Mouse (Mus musculus) lung, embryonic 15.5 days (tissue): ENCODE measurements around the gene Ust. TPM values are rescaled to one million over a fixed set of nuclear protein-coding genes. Genes with fewer than 3 reads are reported as not detected.
A peak's percentile ranks its signal among the peaks of the same experiment; 100 is the strongest.

Experiments
- ATAC-seq: fragments of 200-750 bp; cut with Nextera tagmentation; 2 replicates; pipeline ENCODE4 v1.8.0; 2017; ENCODE audit warnings: moderate number of reproducible peaks, borderline replicate concordance; ENCODE audit not compliant: low FRiP score, low TSS enrichment; ENCODE audit errors: extremely low read depth
- H3K27ac ChIP-seq: fragments of 300-500 bp; sonication (generic); 2 replicates; pipeline ENCODE4 v1.5.1; 2015; ENCODE audit warnings: moderate library complexity, mild to moderate bottlenecking, inconsistent platforms
- H3K27me3 ChIP-seq: fragments of 300-500 bp; sonication (generic); 2 replicates; pipeline ENCODE4 v1.6.1; 2015; ENCODE audit warnings: inconsistent platforms
- H3K36me3 ChIP-seq: fragments of 300-500 bp; sonication (generic); 2 replicates; pipeline ENCODE4 v1.6.1; 2015; ENCODE audit warnings: inconsistent platforms
- H3K4me1 ChIP-seq: fragments of 300-500 bp; sonication (generic); 2 replicates; pipeline ENCODE4 v1.6.1; 2015; ENCODE audit warnings: inconsistent platforms
- H3K4me2 ChIP-seq: fragments of 300-500 bp; sonication (generic); 2 replicates; pipeline ENCODE4 v1.6.1; 2015; ENCODE audit warnings: inconsistent platforms, mild to moderate bottlenecking, moderate library complexity
- H3K4me3 ChIP-seq: fragments of 300-500 bp; sonication (generic); 2 replicates; pipeline ENCODE4 v1.5.1; 2015; ENCODE audit warnings: mild to moderate bottlenecking, inconsistent platforms
- H3K9ac ChIP-seq: fragments of 300-500 bp; sonication (generic); 2 replicates; pipeline ENCODE4 v1.6.1; 2015; ENCODE audit warnings: inconsistent platforms
- H3K9me3 ChIP-seq: fragments of 300-500 bp; sonication (generic); 2 replicates; pipeline ENCODE4 v1.6.1; 2016; ENCODE audit warnings: inconsistent platforms
- WGBS: fragments of 180-500 bp; shearing (Covaris S2); methylation state at CpG from one replicate; pipeline ENCODE4 v1.1.7; 2015; 5-methylcytosine and 5-hydroxymethylcytosine counted together
- polyA plus RNA-seq: library from polyadenylated mRNA; unstranded; fragments of >200 nt; fragmentation: Nextera tagmentation; extraction: Ambion mirVana; gene quantifications from 2 replicates; pipeline ENCODE4 v1.2.1, GENCODE M21; 2015

The Ust gene
- polyA plus RNA-seq, 1 experiment from 2014 or later: 6.8 TPM

DNA sequence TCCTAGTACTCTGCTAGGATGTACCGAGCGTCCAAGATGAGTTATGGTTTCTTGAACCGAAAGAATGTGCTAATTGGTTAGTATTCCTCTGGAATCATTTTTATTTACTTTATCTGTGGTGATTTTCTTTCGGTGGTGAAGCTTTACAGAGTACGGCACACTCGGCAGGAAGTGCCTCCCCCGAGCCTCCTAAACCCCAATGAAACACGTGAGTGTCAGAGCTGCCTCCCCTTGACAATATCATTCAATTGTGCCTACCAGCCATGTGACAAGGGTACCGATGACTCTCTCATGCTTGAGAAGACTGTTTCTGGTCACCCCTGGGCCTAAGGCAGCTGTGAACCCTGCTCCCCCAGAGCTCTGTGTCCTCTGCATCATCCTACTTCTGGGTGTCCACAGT is 333.9 kb downstream of the Ust start:
- Histone ChIP-seq H3K4me1 (0 out of 2 replicates have a peak, but pooled peaks cover 7% of the 10 kb centered on the region), H3K27ac (no peak overlapping the region), H3K4me2 (no peak overlapping the region), H3K9me3 (no peaks in the 10 kb centered on the region), H3K4me3 (no peak overlapping the region), H3K36me3 (no peaks in the 10 kb centered on the region), H3K27me3 (no peaks in the 10 kb centered on the region), H3K9ac (no peak overlapping the region)
- no peak for ATAC-seq
- 35% methylated on average over 9 of the region's 9 CpGs for WGBS

DNA sequence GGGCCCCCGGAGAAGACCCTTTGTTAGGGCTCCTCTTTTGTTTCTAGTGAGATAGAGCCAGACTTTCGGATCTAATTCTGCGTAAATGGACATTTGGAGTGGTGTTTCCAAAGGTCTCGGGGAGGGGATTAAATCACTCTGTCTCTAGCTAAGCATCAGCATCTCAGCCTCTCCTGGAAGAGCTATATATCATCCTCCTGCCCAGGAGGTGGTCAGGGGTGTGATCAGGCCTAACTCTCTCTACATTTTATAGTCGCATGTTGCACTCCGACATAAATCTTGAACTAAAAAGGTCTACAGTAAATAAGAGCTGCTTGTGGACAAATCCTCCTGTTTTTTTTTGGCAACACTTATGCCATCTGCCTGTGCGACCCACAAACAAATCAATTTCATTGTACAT is 335.5 kb downstream of the Ust start:
- 82% methylated on average over 7 of the region's 7 CpGs for WGBS
- H3K4me3 ChIP-seq: no peak overlapping the region
- 0 out of 2 replicates have a peak, but pooled peaks cover 4% of the 10 kb centered on the region for H3K4me1 ChIP-seq
- ATAC-seq: no peak
- no peak overlapping the region for H3K9ac ChIP-seq
- H3K4me2 ChIP-seq: no peak overlapping the region
- no peak overlapping the region for H3K27ac ChIP-seq
- no peaks in the 10 kb centered on the region for H3K9me3 ChIP-seq
- no peaks in the 10 kb centered on the region for H3K36me3 ChIP-seq
- no peaks in the 10 kb centered on the region for H3K27me3 ChIP-seq

DNA sequence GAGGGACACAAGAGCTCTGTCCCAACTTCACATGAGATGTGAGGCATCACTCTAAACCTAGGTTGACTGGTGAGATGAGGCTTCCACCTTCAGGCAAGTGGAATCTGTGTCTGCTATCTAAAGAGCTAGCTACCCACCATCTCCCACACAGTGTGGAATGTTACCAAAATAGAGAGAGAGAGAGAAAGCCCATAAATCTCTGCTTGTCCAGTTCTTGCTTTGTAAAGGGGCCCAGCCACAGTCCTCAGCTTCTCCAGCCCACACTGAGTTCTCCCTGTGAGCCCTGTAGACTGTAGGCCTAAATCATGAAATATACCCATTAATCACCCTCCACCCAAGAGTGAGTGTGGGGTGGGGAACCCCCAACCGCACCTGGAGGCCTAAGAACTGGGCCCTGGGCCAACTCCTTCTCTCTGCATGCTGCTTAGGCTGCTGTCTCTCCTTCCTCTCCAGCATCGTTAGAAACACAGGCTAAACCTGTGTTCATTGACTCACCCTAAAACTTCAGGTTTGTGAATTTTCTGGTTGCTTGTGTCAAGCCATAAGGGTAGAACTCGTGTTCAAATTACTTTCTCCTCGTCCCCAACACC is 336.9 kb downstream of the Ust start:
- H3K27ac ChIP-seq: no peak overlapping the region
- H3K36me3 ChIP-seq: no peaks in the 10 kb centered on the region
- H3K4me1 ChIP-seq: peaks cover 12% of the 10 kb centered on the region; the same call in 1 of the 2 replicates
- no peak overlapping the region for H3K9ac ChIP-seq
- H3K9me3 ChIP-seq: no peaks in the 10 kb centered on the region
- H3K4me3 ChIP-seq: no peak overlapping the region
- 50% methylated on average over 4 of the region's 4 CpGs for WGBS
- no peak overlapping the region for H3K4me2 ChIP-seq
- ATAC-seq: no peak; the same call in 1 of the 2 replicates
- H3K27me3 ChIP-seq: no peaks in the 10 kb centered on the region

DNA sequence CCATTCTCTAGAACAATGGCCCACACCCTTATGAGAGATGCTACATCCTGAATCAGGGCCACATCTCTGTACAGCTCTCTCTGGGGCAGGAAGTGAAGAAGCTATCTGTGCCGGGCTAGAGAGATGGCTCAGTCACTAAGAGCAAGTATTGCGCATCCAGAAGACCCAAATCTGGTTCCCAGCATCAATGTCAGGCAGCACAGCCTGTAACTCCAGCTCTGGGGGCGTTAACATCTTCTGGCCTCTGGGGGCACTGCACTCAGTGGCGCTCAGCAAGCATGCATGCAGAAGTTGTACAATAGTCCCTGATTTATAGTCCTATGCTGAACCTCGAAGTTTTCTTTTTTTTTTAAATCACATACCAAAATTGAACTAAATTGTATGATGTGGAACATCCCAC is 341.0 kb downstream of the Ust start:
- no peak for ATAC-seq
- peaks cover 24% of the 10 kb centered on the region; the same call in 1 of the 2 replicates for H3K4me1 ChIP-seq
- H3K36me3 ChIP-seq: no peaks in the 10 kb centered on the region
- no peaks in the 10 kb centered on the region for H3K9me3 ChIP-seq
- no peak overlapping the region for H3K9ac ChIP-seq
- H3K27ac ChIP-seq: no peak overlapping the region
- no peak overlapping the region for H3K4me2 ChIP-seq
- H3K27me3 ChIP-seq: no peaks in the 10 kb centered on the region
- 72% methylated on average over 5 of the region's 5 CpGs for WGBS
- H3K4me3 ChIP-seq: no peak overlapping the region

DNA sequence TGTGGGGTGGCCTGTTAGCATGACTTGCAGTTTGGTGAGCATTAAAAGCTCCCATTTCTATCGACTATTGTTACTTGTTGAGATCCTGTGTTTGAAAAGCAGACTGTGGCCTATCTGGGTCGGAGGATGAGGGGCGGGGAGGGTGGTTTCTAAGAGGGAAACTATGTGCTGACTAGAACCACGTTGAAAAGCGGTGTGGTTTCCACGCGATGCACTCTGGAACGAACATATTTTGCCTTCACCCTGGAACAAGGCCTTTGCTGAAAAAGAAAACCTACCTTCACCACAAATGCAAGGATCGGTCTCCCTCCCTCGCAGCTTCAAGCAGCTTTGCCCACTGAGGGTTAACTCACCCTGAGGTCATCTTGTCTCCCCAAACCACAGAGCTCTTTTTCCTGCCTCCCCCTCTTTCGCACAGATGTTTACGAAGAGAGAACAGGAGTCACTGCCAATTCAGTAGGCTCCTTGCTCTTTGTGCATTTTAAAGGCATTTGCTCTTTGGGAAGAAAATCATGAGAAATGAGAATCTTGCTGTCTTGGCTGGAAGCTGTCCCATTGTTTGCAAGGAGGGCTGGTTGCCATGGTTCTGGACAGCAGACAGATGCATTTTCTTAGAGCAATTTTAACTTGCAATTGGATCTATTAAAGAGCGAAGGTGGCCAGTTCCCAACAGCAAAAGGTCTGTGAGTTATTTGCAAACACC is 342.1 kb downstream of the Ust start:
- H3K4me2 ChIP-seq: no peak overlapping the region
- no peaks in the 10 kb centered on the region for H3K9me3 ChIP-seq
- 49% methylated on average over 13 of the region's 13 CpGs for WGBS
- peaks cover 24% of the 10 kb centered on the region; the same call in 1 of the 2 replicates for H3K4me1 ChIP-seq
- no peaks in the 10 kb centered on the region for H3K36me3 ChIP-seq
- peak overlapping the region; percentile 61 for H3K27ac ChIP-seq
- ATAC-seq: no peak; the same call in 1 of the 2 replicates
- H3K27me3 ChIP-seq: no peaks in the 10 kb centered on the region
- no peak overlapping the region for H3K9ac ChIP-seq
- no peak overlapping the region for H3K4me3 ChIP-seq

DNA sequence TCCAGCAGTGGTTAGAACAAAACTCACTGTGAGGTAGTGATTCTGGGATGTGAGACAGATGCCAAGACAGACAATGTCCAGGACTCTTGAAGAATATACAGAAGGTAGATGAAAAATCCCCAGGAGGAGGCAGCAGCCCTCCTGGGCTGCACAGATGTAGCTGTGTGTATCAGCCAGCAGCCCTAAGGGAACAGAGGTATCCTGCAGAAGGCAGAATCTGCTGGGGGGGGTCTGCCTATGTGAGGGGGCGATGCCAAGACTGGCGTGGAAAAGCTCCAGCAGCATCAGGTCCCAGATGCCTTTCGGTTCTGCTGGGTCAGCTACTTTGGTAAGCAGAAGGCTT is 342.6 kb downstream of the Ust start:
- Histone ChIP-seq H3K27ac (peak overlapping the region; percentile 61), H3K9ac (no peak overlapping the region), H3K9me3 (no peaks in the 10 kb centered on the region), H3K4me1 (peaks cover 24% of the 10 kb centered on the region; the same call in 1 of the 2 replicates), H3K36me3 (no peaks in the 10 kb centered on the region), H3K4me3 (no peak overlapping the region), H3K4me2 (no peak overlapping the region), H3K27me3 (no peaks in the 10 kb centered on the region)
- WGBS: 77% methylated on average over 3 of the region's 3 CpGs
- no peak for ATAC-seq

DNA sequence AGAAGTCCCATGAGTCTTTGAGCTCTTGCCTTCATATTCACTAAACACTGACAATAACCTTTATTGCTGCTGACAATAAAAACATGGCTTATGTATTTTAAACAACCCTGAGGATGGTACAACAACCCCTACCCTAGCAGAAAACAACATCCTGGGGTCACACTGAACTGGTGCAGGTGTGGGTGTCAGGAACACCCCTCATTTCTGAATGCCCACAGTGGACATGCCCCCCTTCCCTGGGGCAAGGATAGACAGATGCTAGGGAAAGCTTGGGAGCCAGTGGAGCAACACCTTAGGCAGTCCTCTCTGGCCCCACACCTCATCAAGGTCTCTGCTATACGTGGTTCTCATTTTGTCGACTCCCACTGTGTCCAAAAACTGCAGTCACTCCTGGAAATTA is 343.9 kb downstream of the Ust start:
- Histone ChIP-seq H3K9ac (no peak overlapping the region), H3K36me3 (no peaks in the 10 kb centered on the region)
- WGBS: 67% methylated on average over 2 of the region's 2 CpGs

DNA sequence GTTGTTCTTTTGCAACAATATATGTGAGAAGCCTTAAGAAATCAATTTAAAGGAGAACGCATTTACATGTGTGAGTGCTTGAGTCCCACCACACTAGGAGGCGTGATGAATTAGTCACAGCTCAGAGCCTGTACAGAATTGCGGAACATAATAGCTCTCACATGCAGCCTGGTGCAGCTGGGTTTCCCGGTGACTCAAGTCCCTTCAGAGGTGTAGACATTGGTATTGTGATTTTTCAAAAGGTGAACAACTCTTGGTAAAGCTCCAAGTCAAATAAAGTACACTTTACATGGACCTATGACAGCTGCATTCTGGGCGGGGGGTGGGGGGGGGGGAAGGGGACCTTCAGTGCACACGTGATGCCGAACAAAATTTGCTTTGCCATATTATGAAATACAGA is 344.4 kb downstream of the Ust start:
- no peaks in the 10 kb centered on the region for H3K27me3 ChIP-seq
- no peaks in the 10 kb centered on the region for H3K9me3 ChIP-seq
- no peak overlapping the region for H3K4me3 ChIP-seq
- 0 out of 2 replicates have a peak, but pooled peaks have one; percentile 12 for ATAC-seq
- H3K27ac ChIP-seq: no peak overlapping the region
- peaks cover 24% of the 10 kb centered on the region; the same call in 1 of the 2 replicates for H3K4me1 ChIP-seq
- no peak overlapping the region for H3K4me2 ChIP-seq
- WGBS: 61% methylated on average over 7 of the region's 7 CpGs
- no peaks in the 10 kb centered on the region for H3K36me3 ChIP-seq
- H3K9ac ChIP-seq: no peak overlapping the region

More for the DNA sequence above, 343.9 kb downstream of the Ust start:
- Histone ChIP-seq H3K27me3 (no peaks in the 10 kb centered on the region), H3K4me2 (no peak overlapping the region), H3K4me3 (no peak overlapping the region), H3K27ac (no peak overlapping the region), H3K9me3 (no peaks in the 10 kb centered on the region), H3K4me1 (peaks cover 24% of the 10 kb centered on the region; the same call in 1 of the 2 replicates)
- no peak for ATAC-seq

DNA sequence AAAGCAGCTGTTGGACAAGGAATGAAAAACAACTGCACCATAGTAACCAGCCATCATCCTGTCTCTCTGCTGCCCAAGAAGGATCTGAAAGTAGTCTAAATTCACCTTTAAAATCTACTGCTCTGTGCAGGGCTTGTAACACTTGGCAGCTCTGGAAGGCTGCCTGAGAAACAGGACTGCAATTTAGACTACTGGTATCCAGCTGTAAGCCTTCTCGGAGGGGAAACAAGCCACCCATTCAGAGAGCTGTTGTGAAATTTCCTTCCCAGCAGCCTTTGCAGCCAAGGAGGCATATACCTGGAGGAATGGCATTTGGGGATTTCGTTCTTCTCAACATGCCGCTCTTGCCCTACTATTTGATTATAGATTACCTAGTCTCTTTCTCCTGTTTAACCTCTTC is 345.6 kb downstream of the Ust start:
- H3K4me1 ChIP-seq: peaks cover 24% of the 10 kb centered on the region; the same call in 1 of the 2 replicates
- ATAC-seq: no peak
- 55% methylated on average over 3 of the region's 3 CpGs for WGBS

DNA sequence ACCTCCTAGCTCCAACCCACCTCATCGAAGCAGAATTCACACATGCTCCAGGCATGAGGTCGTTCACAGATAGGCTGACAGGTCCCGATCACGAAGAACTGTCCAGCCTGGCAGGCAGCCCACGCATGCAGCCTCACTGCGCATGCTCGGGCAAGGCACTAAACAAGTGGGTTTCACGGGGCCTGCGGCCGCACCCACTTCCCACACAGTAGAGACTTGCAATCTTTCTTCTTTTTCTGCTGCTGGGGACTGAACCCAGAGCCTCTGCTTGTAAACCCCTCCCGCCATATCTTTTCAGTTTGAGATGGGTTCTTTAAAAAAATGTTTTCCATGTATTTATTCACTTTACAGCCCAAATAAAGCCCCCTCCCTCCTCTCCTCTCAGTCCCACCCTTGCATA is 347.1 kb downstream of the Ust start:
- no peaks in the 10 kb centered on the region for H3K36me3 ChIP-seq
- peaks cover 15% of the 10 kb centered on the region; the same call in 1 of the 2 replicates for H3K4me1 ChIP-seq
- no peak overlapping the region for H3K27ac ChIP-seq
- no peak overlapping the region for H3K9ac ChIP-seq
- 74% methylated on average over 11 of the region's 11 CpGs for WGBS
- no peak overlapping the region for H3K4me3 ChIP-seq
- H3K9me3 ChIP-seq: no peaks in the 10 kb centered on the region
- H3K4me2 ChIP-seq: no peak overlapping the region
- ATAC-seq: no peak
- H3K27me3 ChIP-seq: no peaks in the 10 kb centered on the region

More for the DNA sequence above, 345.6 kb downstream of the Ust start:
- no peak overlapping the region for H3K4me3 ChIP-seq
- H3K36me3 ChIP-seq: no peaks in the 10 kb centered on the region
- H3K9ac ChIP-seq: no peak overlapping the region
- H3K4me2 ChIP-seq: no peak overlapping the region
- no peaks in the 10 kb centered on the region for H3K27me3 ChIP-seq
- no peak overlapping the region for H3K27ac ChIP-seq
- no peaks in the 10 kb centered on the region for H3K9me3 ChIP-seq
